Mouse (Mus musculus) gastrocnemius, adult 2 months (tissue): ENCODE measurements around the gene Laptm5. TPM values are rescaled to one million over a fixed set of nuclear protein-coding genes. Genes with fewer than 3 reads are reported as not detected.

Experiments
- DNase-seq: peaks from one replicate; pipeline ENCODE4 v3.0.0; 2022
- H3K27ac ChIP-seq: fragments of 200-600 bp; 2 replicates; pipeline ENCODE4 v1.8.1; 2022; ENCODE audit warnings: mild to moderate bottlenecking
- H3K4me3 ChIP-seq: fragments of 200-600 bp; 2 replicates; pipeline ENCODE4 v1.8.1; 2022; ENCODE audit warnings: mild to moderate bottlenecking, moderate library complexity
- CTCF ChIP-seq: fragments of 200-600 bp; IDR thresholded peaks from 2 replicates; pipeline ENCODE4 v1.8.1; 2022; ENCODE audit warnings: antibody characterized with exemption, mild to moderate bottlenecking, moderate library complexity
- intact Hi-C: fragments of 180-260 bp; cut with DNase I; formaldehyde crosslinking; loops from one replicate; pipeline ENCODE4 v1.15.1; 2025
- total RNA-seq, 2 experiments: library from RNA; stranded (reverse); gene quantifications; 2 replicates each; pipeline ENCODE4 v1.2.3; 2021

The Laptm5 gene
- total RNA-seq, 2 experiments from 2014 or later: 2.5 to 5.3 TPM

GRCm38 (mm10) chr4:130949821-130950384 is 37.0 kb downstream of the Laptm5 start:
- Histone ChIP-seq H3K27ac (no peak overlapping the region), H3K4me3 (no peak overlapping the region)
- no peak for TF ChIP-seq CTCF
- DNase-seq: peak; percentile 15
- intact Hi-C loops: no loop called here

- Histone ChIP-seq H3K4me3 (no peak overlapping the region), H3K27ac (no peak overlapping the region)
- TF ChIP-seq CTCF: peak; percentile 35; the same call in 1 of the 2 replicates
- DNase-seq: peak; percentile 16
- intact Hi-C loops: no loop called here
Observed at GRCm38 (mm10) chr4:130952531-130952930, 39.6 kb downstream of the Laptm5 start.

- no peak overlapping the region for H3K4me3 ChIP-seq
- no peak for TF ChIP-seq CTCF
- peak; percentile 13 for DNase-seq
- no peak overlapping the region for H3K27ac ChIP-seq
- intact Hi-C loops: no loop called here
Observed at GRCm38 (mm10) chr4:130957156-130957555, 44.2 kb downstream of the Laptm5 start.

- H3K27ac ChIP-seq: no peak overlapping the region
- no peak for TF ChIP-seq CTCF
- no peak overlapping the region for H3K4me3 ChIP-seq
- intact Hi-C loops: no loop called here
- peak; percentile 16 for DNase-seq
Observed at GRCm38 (mm10) chr4:130958812-130959211, 45.9 kb downstream of the Laptm5 start.

GRCm38 (mm10) chr4:130959678-130960077 is 46.8 kb downstream of the Laptm5 start:
- TF ChIP-seq CTCF: no peak
- intact Hi-C loops: loop anchor here (2.0 to 5.0 kb wide), 4 partner anchors 218 to 878 kb away; partner anchors contain the start of gene Ptpru
- H3K4me3 ChIP-seq: no peak overlapping the region
- H3K27ac ChIP-seq: no peak overlapping the region
- peak; percentile 5 for DNase-seq

GRCm38 (mm10) chr4:130960118-130960734 is 47.3 kb downstream of the Laptm5 start:
- DNase-seq: peak; percentile 84
- Histone ChIP-seq H3K27ac (no peak overlapping the region), H3K4me3 (no peak overlapping the region)
- TF ChIP-seq CTCF: peak; percentile 95
- intact Hi-C loops: loop anchor here (2.0 to 5.0 kb wide), 4 partner anchors 217 to 877 kb away; partner anchors contain the start of gene Ptpru

- TF ChIP-seq CTCF: peak; percentile 18; the same call in 1 of the 2 replicates
- Histone ChIP-seq H3K4me3 (no peak overlapping the region), H3K27ac (no peak overlapping the region)
- intact Hi-C loops: no loop called here
- no peak for DNase-seq
Observed at GRCm38 (mm10) chr4:130971278-130971677, 58.4 kb downstream of the Laptm5 start.

- TF ChIP-seq CTCF: no peak
- peak; percentile 27 for DNase-seq
Observed at GRCm38 (mm10) chr4:130972421-130972829, 59.5 kb downstream of the Laptm5 start.

GRCm38 (mm10) chr4:130973332-130974263 is 60.7 kb downstream of the Laptm5 start:
- DNase-seq: peak; percentile 10
- no peak overlapping the region for H3K4me3 ChIP-seq
- TF ChIP-seq CTCF: no peak
- no peak overlapping the region for H3K27ac ChIP-seq
- intact Hi-C loops: no loop called here

More at GRCm38 (mm10) chr4:130972421-130972829, 59.5 kb downstream of the Laptm5 start:
- no peak overlapping the region for H3K27ac ChIP-seq
- intact Hi-C loops: no loop called here
- no peak overlapping the region for H3K4me3 ChIP-seq

- no peak overlapping the region for H3K4me3 ChIP-seq
- H3K27ac ChIP-seq: no peak overlapping the region
- DNase-seq: peak; percentile 49
- intact Hi-C loops: no loop called here
- TF ChIP-seq CTCF: no peak
Observed at GRCm38 (mm10) chr4:130978981-130979380, 66.1 kb downstream of the Laptm5 start.

- no peak overlapping the region for H3K4me3 ChIP-seq
- intact Hi-C loops: no loop called here
- no peak for TF ChIP-seq CTCF
- DNase-seq: peak; percentile 6
- H3K27ac ChIP-seq: no peak overlapping the region
Observed at GRCm38 (mm10) chr4:130984416-130985182, 71.7 kb downstream of the Laptm5 start.

Other genes with a start within 250 kb of the Laptm5 start
- gene Pum1, start 249.8 kb upstream of the Laptm5 start, total RNA-seq: 10 to 100 TPM; 42.4 to 42.6 TPM
- 10 to 100 TPM in 1 of 2 experiments, 1 to 10 TPM in 1; 8.5 to 12.5 TPM for gene Sdc3, start 120.6 kb upstream of the Laptm5 start, total RNA-seq
- not detected for gene Matn1, start 31.3 kb downstream of the Laptm5 start, total RNA-seq